Mouse (Mus musculus) ES-Bruce4 (cell line): ENCODE results near the gene 4933405L10Rik.

ENCODE experiments used
- CTCF ChIP-seq: IDR thresholded peaks from one replicate; pipeline ENCODE4 v1.8.1; 2011; ENCODE audit warnings: low read depth, low read length
- EP300 ChIP-seq: IDR thresholded peaks from 2 replicates; pipeline ENCODE4 v1.6.1; 2011; ENCODE audit warnings: low read depth, low read length; ENCODE audit not compliant: insufficient read depth

GRCm38 (mm10) chr8:105725726-105726125, 18.3 kb downstream of the 4933405L10Rik start:
- TF ChIP-seq EP300 = no peak
- TF ChIP-seq CTCF = no peak
